Mouse (Mus musculus) hematopoietic multipotent progenitor cell, adult 10-12 weeks (in vitro differentiated cells): ENCODE data around the gene Pibf1. TPM values are rescaled to one million over a fixed set of nuclear protein-coding genes. Genes with fewer than 3 reads are reported as not detected.

Source experiments
- polyA plus RNA-seq: library from polyadenylated mRNA; stranded (reverse); fragments of >175 nt; gene quantifications from 2 replicates; pipeline ENCODE4 v1.2.3, GENCODE M21; 2012; ENCODE audit warnings: low replicate concordance

Gene Pibf1
- 0.52 and 1.1 TPM in 2 replicates for polyA plus RNA-seq

DNA sequence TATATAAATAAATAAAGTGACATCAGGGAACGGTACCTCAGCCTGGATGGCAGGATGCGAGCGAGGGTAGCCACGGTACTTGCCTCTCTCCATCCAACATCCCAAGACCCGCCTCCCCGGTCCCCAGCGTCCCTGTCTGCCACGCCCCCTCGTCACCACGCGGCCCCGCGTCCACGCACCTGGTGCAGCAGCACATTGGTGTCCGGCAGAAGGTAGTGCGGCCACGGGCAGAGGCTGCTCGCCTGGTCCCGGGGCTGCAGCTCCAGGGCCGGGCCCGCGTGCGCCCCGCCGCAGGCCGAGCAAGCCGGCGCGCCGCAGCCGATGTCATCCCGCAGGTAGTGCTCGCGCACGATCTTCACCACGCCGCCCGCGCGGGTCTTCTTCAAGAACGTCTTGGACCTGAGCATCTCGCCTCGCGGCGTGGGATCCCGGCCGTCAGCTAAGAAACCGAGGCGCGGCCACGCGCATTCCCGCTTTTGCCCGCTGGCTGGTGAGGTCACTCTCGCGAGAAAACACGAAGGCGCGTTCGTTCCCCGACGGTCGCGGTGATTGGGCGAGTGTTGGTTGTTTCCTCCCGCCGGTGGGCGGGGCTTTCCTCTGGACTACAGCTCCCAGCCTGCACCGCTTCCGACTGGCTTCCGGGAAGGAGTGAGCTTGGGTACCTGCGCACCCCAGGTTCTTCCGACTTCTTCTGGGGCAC lies at the start of gene Pibf1, which contains the start of gene Dis3:
TSS of gene Pibf1 (plus strand) at position 158 of the 700 bp plus-strand sequence.
TSS of gene Dis3 (minus strand) at position 504 of the 700 bp plus-strand sequence.

DNA sequence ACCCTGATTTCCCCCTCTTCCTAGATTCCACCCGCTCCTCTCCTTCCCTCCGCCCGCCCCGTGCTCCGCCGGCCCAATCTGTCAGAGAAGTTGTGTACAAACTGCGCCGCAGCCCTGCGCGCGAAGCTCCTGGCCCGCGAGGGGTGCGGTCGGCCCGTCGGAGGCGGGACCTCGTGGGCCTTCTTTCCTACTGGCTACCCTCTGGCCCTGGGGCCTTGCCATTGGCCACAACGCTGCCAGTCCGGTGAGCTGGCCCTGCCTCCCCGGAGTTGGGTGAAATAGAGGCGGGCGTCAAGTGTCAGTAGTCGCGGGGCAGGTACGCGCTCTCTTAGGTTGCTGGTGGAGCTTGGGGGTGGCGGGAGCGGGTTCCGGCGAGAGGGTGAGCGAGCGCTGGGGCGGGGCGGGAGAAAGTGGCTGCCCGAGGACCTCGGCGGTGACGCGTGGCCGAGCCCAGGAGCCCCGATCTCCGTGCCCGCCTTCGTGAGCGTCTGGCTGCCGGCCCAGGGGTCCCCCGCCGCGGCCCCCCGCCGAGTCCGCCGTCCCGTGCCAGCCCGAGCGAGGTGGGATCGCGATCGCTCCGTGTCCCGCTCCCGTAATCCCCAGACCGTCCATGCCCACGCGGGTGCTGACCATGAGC lies 199.3 kb downstream of the Pibf1 start, which contains the start of gene Klf5:
TSS of gene Klf5 (plus strand) at position 307 of the 637 bp plus-strand sequence.

Other genes starting within 250 kb of the Pibf1 start
- gene Rpl36a-ps1, start 105.1 kb upstream of the Pibf1 start, polyA plus RNA-seq = not detected in 2 replicates
- gene Mzt1, start 53.3 kb upstream of the Pibf1 start, polyA plus RNA-seq = 9.7 and 12.8 TPM in 2 replicates
- gene Bora, start 53.2 kb upstream of the Pibf1 start, polyA plus RNA-seq = 1.2 and 3.7 TPM in 2 replicates
- gene Dis3, start 346 bp downstream of the Pibf1 start, polyA plus RNA-seq = 5.1 and 8.0 TPM in 2 replicates
- gene Klf5, start 199.3 kb downstream of the Pibf1 start, polyA plus RNA-seq = 2.7 and 3.7 TPM in 2 replicates